Mouse (Mus musculus): ENCODE measurements around the gene Ltbp1. TPM values are rescaled to one million over a fixed set of nuclear protein-coding genes. Genes with fewer than 3 reads are reported as not detected.

The Ltbp1 gene
- polyA plus RNA-seq, 1 experiment from 2014 or later = 28.3 TPM

GRCm38 (mm10) chr17:75069232-75069631 lies 63.9 kb downstream of the Ltbp1 start:
- Histone ChIP-seq H3K4me1 (peaks cover 74% of the 10 kb centered on the region), H3K27me3 (replicated peaks) (no peaks in the 10 kb centered on the region), H3K9ac (no peak overlapping the region), H3K4me3 (no peak overlapping the region), H3K36me3 (peaks cover 12% of the 10 kb centered on the region), H3K9me3 (no peaks in the 10 kb centered on the region), H3K27ac (replicated peaks) (no peak overlapping the region), H3K4me2 (no peak overlapping the region)
- 83% methylated on average over 5 of the region's 5 CpGs for WGBS
- ATAC-seq (ENCODE audit: extremely low read depth, insufficient number of reproducible peaks, low FRiP score, low TSS enrichment) = no peak

- H3K9me3 ChIP-seq = no peaks in the 10 kb centered on the region
- H3K9ac ChIP-seq = peak overlapping the region; percentile 33; the same call in 1 of the 2 replicates
- H3K4me3 ChIP-seq = no peak overlapping the region
- no peaks in the 10 kb centered on the region for H3K27me3 ChIP-seq (replicated peaks)
- no peak for ATAC-seq (ENCODE audit: extremely low read depth, insufficient number of reproducible peaks, low FRiP score, low TSS enrichment)
- H3K36me3 ChIP-seq = peaks cover 7% of the 10 kb centered on the region
- H3K4me1 ChIP-seq = peaks cover 91% of the 10 kb centered on the region
- H3K4me2 ChIP-seq = no peak overlapping the region
- H3K27ac ChIP-seq (replicated peaks) = peak overlapping the region; percentile 86
- WGBS = 3% methylated on average over 2 of the region's 2 CpGs
Observed at GRCm38 (mm10) chr17:75071174-75071573, 65.8 kb downstream of the Ltbp1 start.

GRCm38 (mm10) chr17:75071749-75072148 lies 66.4 kb downstream of the Ltbp1 start:
- no peak overlapping the region for H3K4me3 ChIP-seq
- H3K4me2 ChIP-seq = no peak overlapping the region
- H3K9ac ChIP-seq = 0 out of 2 replicates have a peak overlapping the region, but pooled peaks have one; percentile 33
- H3K4me1 ChIP-seq = peaks cover 88% of the 10 kb centered on the region
- H3K27me3 ChIP-seq (replicated peaks) = no peaks in the 10 kb centered on the region
- peak overlapping the region; percentile 86 for H3K27ac ChIP-seq (replicated peaks)
- H3K9me3 ChIP-seq = no peaks in the 10 kb centered on the region
- ATAC-seq (ENCODE audit: extremely low read depth, insufficient number of reproducible peaks, low FRiP score, low TSS enrichment) = no peak
- WGBS = 43% methylated on average over 2 of the region's 2 CpGs
- H3K36me3 ChIP-seq = 0 out of 2 replicates have a peak, but pooled peaks cover 4% of the 10 kb centered on the region

GRCm38 (mm10) chr17:75073887-75074286 lies 68.5 kb downstream of the Ltbp1 start:
- H3K9ac ChIP-seq = peak overlapping the region; percentile 16; the same call in 1 of the 2 replicates
- H3K36me3 ChIP-seq = 0 out of 2 replicates have a peak, but pooled peaks cover 2% of the 10 kb centered on the region
- H3K4me2 ChIP-seq = peak overlapping the region; percentile 50
- H3K27me3 ChIP-seq (replicated peaks) = no peaks in the 10 kb centered on the region
- H3K4me1 ChIP-seq = peaks cover 69% of the 10 kb centered on the region
- peak overlapping the region; percentile 86 for H3K27ac ChIP-seq (replicated peaks)
- 10% methylated on average over 8 of the region's 8 CpGs for WGBS
- ATAC-seq (ENCODE audit: extremely low read depth, insufficient number of reproducible peaks, low FRiP score, low TSS enrichment) = peak; percentile 69
- H3K9me3 ChIP-seq = no peaks in the 10 kb centered on the region
- no peak overlapping the region for H3K4me3 ChIP-seq

GRCm38 (mm10) chr17:75074978-75075699 lies 69.8 kb downstream of the Ltbp1 start:
- ATAC-seq (ENCODE audit: extremely low read depth, insufficient number of reproducible peaks, low FRiP score, low TSS enrichment) = no peak
- Histone ChIP-seq H3K9ac (peak overlapping the region; percentile 8; the same call in 1 of the 2 replicates), H3K27me3 (replicated peaks) (no peaks in the 10 kb centered on the region), H3K4me3 (no peak overlapping the region), H3K36me3 (peaks cover 6% of the 10 kb centered on the region), H3K4me2 (peak overlapping the region; percentile 50), H3K4me1 (peaks cover 60% of the 10 kb centered on the region), H3K27ac (replicated peaks) (peak overlapping the region; percentile 86), H3K9me3 (peaks cover 4% of the 10 kb centered on the region; the same call in 1 of the 2 replicates)
- WGBS = 60% methylated on average over 19 of the region's 19 CpGs

GRCm38 (mm10) chr17:75081401-75081800 lies 76.0 kb downstream of the Ltbp1 start:
- no peak overlapping the region for H3K27ac ChIP-seq (replicated peaks)
- H3K4me1 ChIP-seq = peaks cover 10% of the 10 kb centered on the region
- no peak overlapping the region for H3K9ac ChIP-seq
- peaks cover 19% of the 10 kb centered on the region for H3K36me3 ChIP-seq
- H3K4me2 ChIP-seq = no peak overlapping the region
- WGBS = 83% methylated on average over 2 of the region's 2 CpGs
- no peaks in the 10 kb centered on the region for H3K27me3 ChIP-seq (replicated peaks)
- no peak for ATAC-seq (ENCODE audit: extremely low read depth, insufficient number of reproducible peaks, low FRiP score, low TSS enrichment)
- H3K9me3 ChIP-seq = peaks cover 6% of the 10 kb centered on the region; the same call in 1 of the 2 replicates
- H3K4me3 ChIP-seq = no peak overlapping the region

GRCm38 (mm10) chr17:75082449-75082848 lies 77.1 kb downstream of the Ltbp1 start:
- peak overlapping the region; percentile 53; the same call in 1 of the 2 replicates for H3K27ac ChIP-seq (replicated peaks)
- H3K36me3 ChIP-seq = peaks cover 19% of the 10 kb centered on the region
- H3K27me3 ChIP-seq (replicated peaks) = no peaks in the 10 kb centered on the region
- no peak overlapping the region for H3K4me3 ChIP-seq
- no peak overlapping the region for H3K9ac ChIP-seq
- H3K9me3 ChIP-seq = peaks cover 6% of the 10 kb centered on the region; the same call in 1 of the 2 replicates
- no peak overlapping the region for H3K4me2 ChIP-seq
- ATAC-seq (ENCODE audit: extremely low read depth, insufficient number of reproducible peaks, low FRiP score, low TSS enrichment) = no peak
- peaks cover 17% of the 10 kb centered on the region for H3K4me1 ChIP-seq

- Histone ChIP-seq H3K9ac (peak overlapping the region; percentile 5), H3K27me3 (replicated peaks) (no peaks in the 10 kb centered on the region), H3K4me2 (peak overlapping the region; percentile 47), H3K4me1 (peaks cover 44% of the 10 kb centered on the region), H3K9me3 (no peaks in the 10 kb centered on the region), H3K27ac (replicated peaks) (peak overlapping the region; percentile 62), H3K36me3 (peaks cover 5% of the 10 kb centered on the region; the same call in 1 of the 2 replicates), H3K4me3 (no peak overlapping the region)
- no peak; the same call in 1 of the 2 replicates for ATAC-seq (ENCODE audit: extremely low read depth, insufficient number of reproducible peaks, low FRiP score, low TSS enrichment)
- 25% methylated on average over 10 of the region's 10 CpGs for WGBS
Observed at GRCm38 (mm10) chr17:75087296-75087941, 82.1 kb downstream of the Ltbp1 start.

- no peak overlapping the region for H3K9ac ChIP-seq
- H3K27me3 ChIP-seq (replicated peaks) = no peaks in the 10 kb centered on the region
- H3K36me3 ChIP-seq = peaks cover 5% of the 10 kb centered on the region; the same call in 1 of the 2 replicates
- WGBS = 18% methylated on average over 4 of the region's 4 CpGs
- H3K9me3 ChIP-seq = no peaks in the 10 kb centered on the region
- H3K27ac ChIP-seq (replicated peaks) = peak overlapping the region; percentile 62
- peaks cover 42% of the 10 kb centered on the region for H3K4me1 ChIP-seq
- no peak overlapping the region for H3K4me3 ChIP-seq
- peak overlapping the region; percentile 47 for H3K4me2 ChIP-seq
- no peak for ATAC-seq (ENCODE audit: extremely low read depth, insufficient number of reproducible peaks, low FRiP score, low TSS enrichment)
Observed at GRCm38 (mm10) chr17:75088232-75088631, 82.9 kb downstream of the Ltbp1 start.

GRCm38 (mm10) chr17:75088727-75089126 lies 83.4 kb downstream of the Ltbp1 start:
- Histone ChIP-seq H3K9me3 (no peaks in the 10 kb centered on the region), H3K27ac (replicated peaks) (no peak overlapping the region), H3K4me1 (peaks cover 47% of the 10 kb centered on the region), H3K4me3 (no peak overlapping the region), H3K36me3 (peaks cover 3% of the 10 kb centered on the region; the same call in 1 of the 2 replicates), H3K4me2 (no peak overlapping the region), H3K9ac (no peak overlapping the region), H3K27me3 (replicated peaks) (no peaks in the 10 kb centered on the region)
- WGBS = 79% methylated on average over 11 of the region's 11 CpGs
- no peak for ATAC-seq (ENCODE audit: extremely low read depth, insufficient number of reproducible peaks, low FRiP score, low TSS enrichment)

GRCm38 (mm10) chr17:75090556-75090955 lies 85.2 kb downstream of the Ltbp1 start:
- Histone ChIP-seq H3K4me2 (no peak overlapping the region), H3K4me1 (peaks cover 55% of the 10 kb centered on the region), H3K27ac (replicated peaks) (no peak overlapping the region), H3K27me3 (replicated peaks) (no peaks in the 10 kb centered on the region), H3K4me3 (no peak overlapping the region), H3K9ac (no peak overlapping the region), H3K36me3 (no peaks in the 10 kb centered on the region), H3K9me3 (no peaks in the 10 kb centered on the region)
- 76% methylated on average over 6 of the region's 6 CpGs for WGBS
- ATAC-seq (ENCODE audit: extremely low read depth, insufficient number of reproducible peaks, low FRiP score, low TSS enrichment) = no peak
